Mouse (Mus musculus): ENCODE results near the gene Arpp19.

GRCm38 (mm10) chr9:75102131-75102530 is 64.7 kb downstream of the Arpp19 start:
- TF ChIP-seq CTCF (IDR thresholded peaks at IDR 0.05; ENCODE audit: borderline replicate concordance, extremely low read depth, insufficient read depth, insufficient read length) (no peak), POLR2A (IDR thresholded peaks at IDR 0.05; ENCODE audit: borderline replicate concordance, extremely low read depth, insufficient read depth, insufficient read length, poor library complexity, severe bottlenecking) (no peak)
